Mouse (Mus musculus): ENCODE measurements around the gene Alox12b.
A peak's percentile ranks its signal among the peaks of the same experiment; 100 is the strongest.

The Alox12b gene

GRCm38 (mm10) chr11:69178525-69178924, 21.7 kb downstream of the Alox12b start:
- DNase-seq (ENCODE audit: low spot score), result no peak

GRCm38 (mm10) chr11:69179512-69179911, 22.7 kb downstream of the Alox12b start:
- DNase-seq (ENCODE audit: low spot score), result no peak

- DNase-seq (ENCODE audit: low spot score), result no peak
Measured at GRCm38 (mm10) chr11:69180120-69180519, 23.3 kb downstream of the Alox12b start.

DNA sequence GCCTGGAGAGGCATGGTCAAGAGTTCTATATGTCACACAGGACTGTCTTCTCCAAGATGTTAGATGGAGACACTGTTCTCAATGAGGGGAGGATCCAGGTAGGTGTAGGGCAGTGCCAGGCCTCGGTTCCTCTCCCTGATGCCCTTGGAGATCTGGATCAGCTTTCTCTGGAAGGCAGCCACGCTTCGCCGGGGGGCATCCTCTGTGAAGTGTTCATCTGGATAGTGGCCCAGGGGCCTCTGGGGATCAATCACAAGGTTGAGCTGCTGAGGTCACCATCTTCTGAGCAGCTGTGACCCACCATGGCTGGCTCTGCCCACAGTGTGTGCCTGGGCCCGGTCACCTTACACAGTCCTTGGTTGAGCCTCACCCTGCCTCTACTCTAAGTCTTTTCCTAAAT, 28.2 kb downstream of the Alox12b start:
- no peak for DNase-seq (ENCODE audit: low spot score)

DNA sequence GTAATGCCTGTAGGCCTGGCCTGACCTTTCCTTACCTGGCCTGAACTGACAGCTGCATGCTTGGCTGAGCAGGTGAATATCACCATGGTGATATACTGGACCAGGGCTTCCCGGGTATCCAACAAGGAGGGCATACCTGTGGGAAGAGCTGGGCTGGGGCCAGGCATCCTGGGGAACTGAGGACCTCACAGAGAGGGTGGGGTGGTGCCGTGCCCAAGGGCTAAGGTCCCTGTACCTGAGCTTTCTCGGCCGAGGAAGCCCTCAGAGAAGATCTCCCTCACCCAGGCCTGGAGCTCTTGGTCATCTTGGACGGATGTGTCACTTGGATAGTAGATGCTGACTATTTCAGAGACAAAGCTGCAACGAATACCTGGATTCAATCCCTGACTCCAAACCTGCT, 29.1 kb downstream of the Alox12b start:
- DNase-seq (ENCODE audit: low spot score), result no peak

GRCm38 (mm10) chr11:69192840-69193239, 36.1 kb downstream of the Alox12b start:
- no peak for DNase-seq (ENCODE audit: low spot score)

- no peak for DNase-seq (ENCODE audit: low spot score)
Measured at GRCm38 (mm10) chr11:69196766-69197165, 40.0 kb downstream of the Alox12b start.

- no peak for DNase-seq (ENCODE audit: low spot score)
Measured at GRCm38 (mm10) chr11:69197194-69197593, 40.4 kb downstream of the Alox12b start.

DNA sequence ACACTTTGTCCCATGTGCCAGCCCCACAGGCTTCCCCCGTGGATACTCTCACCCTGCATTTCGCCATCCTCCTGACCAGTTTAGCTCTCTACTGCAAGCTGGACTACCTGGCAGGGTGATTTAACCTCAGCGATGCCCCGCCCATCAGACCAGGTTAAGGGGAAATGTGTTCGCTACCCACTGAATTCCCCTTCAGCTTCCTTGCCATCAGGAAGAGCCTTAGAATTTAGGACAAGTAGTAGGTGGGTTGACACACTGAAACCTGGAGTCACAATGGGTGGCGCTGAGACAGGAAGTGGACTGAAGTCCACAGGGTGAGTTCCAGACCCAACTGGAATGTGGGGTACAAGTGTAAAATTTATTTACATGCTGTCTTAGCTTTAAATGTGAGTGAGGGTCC, 41.0 kb downstream of the Alox12b start, which contains the start of gene Alox8:
Gene Alox8, minus strand, starts transcription at position 101 of the 400 bp plus-strand sequence.
- DNase-seq (ENCODE audit: low spot score), result no peak

- no peak for DNase-seq (ENCODE audit: low spot score)
Measured at GRCm38 (mm10) chr11:69199251-69199650, 42.5 kb downstream of the Alox12b start.

DNA sequence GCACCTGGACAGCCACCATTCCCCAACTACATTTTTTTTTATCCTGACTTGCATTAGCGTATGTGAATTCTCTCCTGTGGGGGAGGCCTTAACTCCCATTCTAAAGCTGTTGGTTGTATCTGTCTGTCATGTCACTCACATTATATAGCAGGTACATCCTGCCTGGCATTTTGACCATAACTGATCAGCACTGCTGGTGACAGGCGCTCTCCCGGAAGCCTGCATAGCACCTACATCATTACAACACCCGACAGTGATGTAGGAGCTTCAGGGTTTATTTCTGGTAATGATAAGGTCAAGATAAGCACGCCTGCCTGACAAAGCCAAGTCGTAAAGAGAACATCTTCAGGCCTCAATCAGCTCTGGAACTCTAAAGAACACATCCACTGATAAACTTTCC, 43.4 kb downstream of the Alox12b start:
- no peak for DNase-seq (ENCODE audit: low spot score)

GRCm38 (mm10) chr11:69202469-69203230, 45.9 kb downstream of the Alox12b start:
- no peak for DNase-seq (ENCODE audit: low spot score)

DNA sequence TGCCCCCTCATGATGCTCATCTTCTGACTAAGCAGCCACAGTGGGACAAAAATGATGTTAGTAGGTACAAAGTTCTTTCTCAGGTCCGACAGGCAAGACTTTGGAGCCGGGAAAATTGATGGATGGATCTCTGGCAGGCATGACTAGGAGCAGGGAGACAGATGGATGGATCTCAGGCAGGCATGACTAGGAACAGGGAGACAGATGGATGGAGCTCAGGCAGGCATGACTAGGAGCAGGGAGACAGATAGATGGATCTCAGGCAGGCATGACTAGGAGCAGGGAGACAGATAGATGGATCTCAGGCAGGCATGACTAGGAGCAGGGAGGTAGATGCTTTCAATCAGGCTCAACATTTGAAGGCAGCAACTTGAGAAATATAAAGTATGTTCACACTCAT, 54.6 kb downstream of the Alox12b start:
- DNase-seq (ENCODE audit: low spot score), result peak; percentile 21

GRCm38 (mm10) chr11:69217411-69217810, 60.6 kb downstream of the Alox12b start:
- DNase-seq (ENCODE audit: low spot score), result no peak

- DNase-seq (ENCODE audit: low spot score), result no peak
Measured at GRCm38 (mm10) chr11:69218661-69219060, 61.9 kb downstream of the Alox12b start.
